Mouse (Mus musculus) urinary bladder, postnatal 10 days (tissue): ENCODE measurements around the gene Cdc6.

Source experiments
- DNase-seq: peaks from one replicate; pipeline ENCODE4 v3.0.0; 2022; ENCODE audit warnings: low spot score

Cdc6 gene

DNA sequence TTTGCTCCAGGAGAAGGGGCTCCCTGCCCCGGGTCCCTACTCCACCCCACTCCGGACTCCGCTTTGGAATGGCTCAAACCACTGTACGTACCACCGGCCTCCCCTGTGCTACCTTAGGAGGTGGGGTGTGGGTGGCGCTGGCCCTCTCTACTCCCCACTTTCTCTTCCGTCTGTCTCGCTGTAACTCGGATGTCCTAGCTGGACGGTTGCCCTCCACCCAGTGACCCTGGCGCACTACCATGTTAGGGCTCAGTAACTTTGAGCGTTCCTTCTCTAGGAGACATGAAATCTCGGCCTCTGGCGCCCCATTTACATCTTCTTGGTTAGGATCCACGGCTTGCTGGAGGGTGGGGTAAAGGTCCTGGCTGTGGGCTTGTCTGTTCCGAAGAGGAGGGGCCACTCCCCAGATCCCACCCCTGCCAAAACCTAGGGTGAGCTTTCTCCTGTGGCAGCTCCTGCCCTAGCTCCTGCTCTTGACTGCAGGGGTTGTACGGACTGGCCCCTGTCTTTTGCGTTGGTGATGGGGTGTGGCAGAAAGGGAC, 53.5 kb downstream of the Cdc6 start:
- no peak for DNase-seq

GRCm38 (mm10) chr11:98961766-98962165, 54.2 kb downstream of the Cdc6 start:
- DNase-seq = no peak

GRCm38 (mm10) chr11:98962421-98963095, 55.0 kb downstream of the Cdc6 start:
- no peak for DNase-seq

GRCm38 (mm10) chr11:98963191-98964021, 55.8 kb downstream of the Cdc6 start:
- no peak for DNase-seq

- DNase-seq = no peak
These were observed 56.6 kb downstream of the Cdc6 start for GRCm38 (mm10) chr11:98964201-98964615.

DNA sequence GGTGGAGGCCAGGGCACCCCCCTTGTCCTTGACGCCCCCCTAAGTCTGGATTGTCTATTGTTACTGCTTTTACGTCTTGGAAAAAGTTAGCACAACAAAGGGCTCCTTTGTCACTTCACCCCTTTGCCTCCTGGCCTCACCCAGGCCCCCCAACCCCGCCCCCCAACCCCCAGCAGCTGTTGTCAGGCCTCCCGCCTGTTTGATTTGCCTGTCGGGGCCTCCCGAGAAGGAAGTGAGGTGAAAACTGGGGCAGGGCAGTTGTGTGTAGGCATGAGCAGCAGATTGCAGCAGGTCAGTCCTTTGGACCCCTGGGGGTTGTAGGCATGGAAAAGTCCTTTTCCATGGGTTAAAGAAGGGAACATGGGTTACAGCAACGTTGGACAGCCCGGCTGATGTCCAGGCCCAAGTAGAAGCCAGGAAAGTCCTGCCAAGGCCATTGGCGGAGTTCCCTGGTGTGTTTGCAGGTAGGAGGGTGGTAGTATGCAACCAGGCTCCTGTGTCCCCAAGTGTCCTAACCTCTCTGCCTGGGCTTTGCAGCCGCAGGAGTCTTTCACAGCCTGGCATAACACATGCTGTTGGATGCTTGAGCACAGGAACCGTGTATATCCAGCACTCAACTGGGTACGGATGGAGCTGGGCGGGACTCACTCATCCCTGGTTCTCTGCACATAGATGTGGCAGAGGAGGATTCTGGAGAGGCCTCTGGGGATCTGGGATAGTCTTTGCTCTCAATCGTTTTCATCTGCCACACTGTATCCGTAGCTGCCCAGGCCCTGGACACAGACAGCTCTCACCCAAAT, 57.2 kb downstream of the Cdc6 start:
- no peak for DNase-seq

GRCm38 (mm10) chr11:98965416-98966077, 57.9 kb downstream of the Cdc6 start:
- no peak for DNase-seq

DNA sequence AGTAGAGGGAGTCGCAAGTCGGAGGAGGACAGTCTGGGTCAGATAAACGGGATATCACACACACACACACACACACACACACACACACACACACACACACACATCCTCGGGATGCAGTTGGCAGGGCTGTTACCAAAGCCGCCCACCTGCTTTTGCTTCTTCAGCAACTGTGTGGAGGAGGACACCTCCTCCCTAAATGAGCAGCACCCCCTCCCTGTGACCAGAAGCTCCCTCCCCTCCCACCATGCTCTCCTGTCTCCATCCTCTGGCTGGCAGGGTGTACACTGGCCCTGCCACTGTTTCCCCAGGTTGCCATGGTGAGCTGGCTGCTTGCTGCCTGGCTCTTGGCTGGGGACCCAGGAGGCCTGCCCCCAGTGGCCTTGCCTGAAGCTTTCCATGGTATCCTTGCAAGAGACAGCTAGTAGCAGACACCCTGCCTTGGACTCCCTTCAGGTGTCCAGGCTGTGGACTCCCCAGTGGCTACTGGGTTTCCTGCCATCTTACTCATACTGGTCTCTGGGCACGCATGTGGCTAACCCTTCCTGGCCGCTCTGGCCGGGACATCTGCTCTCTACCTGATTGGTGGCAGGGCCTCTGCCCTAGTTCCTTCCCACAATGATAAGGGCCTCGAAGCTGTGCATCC, 59.0 kb downstream of the Cdc6 start:
- no peak for DNase-seq

DNA sequence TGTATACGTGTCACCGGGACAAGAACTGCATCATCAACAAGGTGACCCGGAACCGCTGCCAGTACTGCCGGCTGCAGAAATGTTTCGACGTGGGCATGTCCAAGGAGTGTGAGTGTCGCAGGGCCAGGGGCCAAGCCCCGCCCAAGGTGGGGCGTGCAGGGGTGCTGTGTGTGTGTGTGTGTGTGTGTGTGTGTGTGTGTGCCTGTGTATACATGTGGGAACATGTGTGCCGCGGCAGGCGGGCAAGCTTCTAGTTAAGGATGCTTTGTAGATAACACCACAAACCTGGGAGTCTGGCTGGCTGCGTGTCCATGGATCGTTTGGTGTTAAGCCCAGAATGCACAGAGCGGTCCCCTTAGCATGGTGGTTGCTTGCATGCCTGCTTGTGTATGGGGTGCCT, 60.5 kb downstream of the Cdc6 start:
- no peak for DNase-seq

- DNase-seq = no peak
These were observed 61.3 kb downstream of the Cdc6 start for GRCm38 (mm10) chr11:98968716-98969495.

GRCm38 (mm10) chr11:98969496-98969927, 61.9 kb downstream of the Cdc6 start:
- no peak for DNase-seq

DNA sequence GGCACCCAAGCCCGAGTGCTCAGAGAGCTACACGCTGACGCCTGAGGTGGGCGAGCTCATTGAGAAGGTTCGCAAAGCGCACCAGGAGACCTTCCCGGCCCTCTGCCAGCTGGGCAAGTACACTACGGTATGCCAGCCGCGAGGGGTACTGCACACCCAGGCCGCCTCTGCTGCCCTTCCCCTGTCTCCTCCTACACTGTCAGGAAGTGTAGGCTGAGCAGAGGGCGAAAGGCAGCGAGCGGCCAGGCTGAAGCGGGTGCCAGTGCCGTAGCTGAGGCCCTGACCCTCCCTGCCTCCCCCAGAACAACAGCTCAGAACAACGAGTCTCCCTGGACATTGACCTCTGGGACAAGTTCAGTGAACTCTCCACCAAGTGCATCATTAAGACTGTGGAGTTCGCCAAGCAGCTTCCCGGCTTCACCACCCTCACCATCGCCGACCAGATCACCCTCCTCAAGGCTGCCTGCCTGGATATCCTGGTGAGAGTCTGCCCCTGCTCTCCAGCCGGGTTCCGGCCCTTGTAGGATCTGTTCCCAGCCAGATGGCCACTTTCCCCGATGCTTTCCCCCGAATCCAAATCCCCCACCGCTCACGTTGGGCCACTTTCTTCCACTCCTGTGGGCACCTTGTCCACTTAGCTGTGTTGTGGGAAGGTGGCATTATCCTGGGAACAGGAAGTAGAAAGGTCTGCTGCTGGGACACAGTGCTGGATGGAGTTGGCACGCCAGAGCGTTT, 62.8 kb downstream of the Cdc6 start:
- no peak for DNase-seq

DNA sequence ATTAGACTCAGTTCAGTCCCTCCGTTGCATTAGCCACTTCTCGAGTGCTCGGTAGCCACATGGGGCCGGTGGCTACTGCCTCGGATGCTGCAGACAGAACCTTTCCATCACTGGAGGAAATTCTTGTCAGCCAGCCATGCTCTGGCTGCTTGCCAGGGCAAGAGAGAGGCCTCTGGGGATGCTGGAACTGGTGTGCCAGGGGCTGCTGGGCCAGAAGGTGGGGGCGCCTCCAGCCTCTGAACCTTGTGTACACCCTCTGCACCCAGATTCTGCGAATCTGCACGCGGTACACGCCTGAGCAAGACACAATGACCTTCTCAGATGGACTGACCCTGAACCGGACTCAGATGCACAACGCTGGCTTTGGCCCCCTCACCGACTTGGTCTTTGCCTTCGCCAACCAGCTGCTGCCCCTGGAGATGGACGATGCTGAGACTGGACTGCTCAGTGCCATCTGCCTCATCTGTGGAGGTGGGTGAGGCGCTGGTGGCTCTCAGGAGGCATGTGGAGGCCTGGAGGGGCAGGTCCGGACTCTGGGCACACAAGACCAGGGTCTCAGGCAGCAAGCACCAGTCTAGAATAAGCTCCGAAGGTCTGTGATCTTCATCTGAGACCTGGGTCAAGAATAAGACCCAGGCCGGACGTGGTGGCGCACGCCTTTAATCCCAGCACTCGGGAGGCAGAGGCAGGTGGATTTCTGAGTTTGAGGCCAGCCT, 63.9 kb downstream of the Cdc6 start:
- no peak for DNase-seq

DNA sequence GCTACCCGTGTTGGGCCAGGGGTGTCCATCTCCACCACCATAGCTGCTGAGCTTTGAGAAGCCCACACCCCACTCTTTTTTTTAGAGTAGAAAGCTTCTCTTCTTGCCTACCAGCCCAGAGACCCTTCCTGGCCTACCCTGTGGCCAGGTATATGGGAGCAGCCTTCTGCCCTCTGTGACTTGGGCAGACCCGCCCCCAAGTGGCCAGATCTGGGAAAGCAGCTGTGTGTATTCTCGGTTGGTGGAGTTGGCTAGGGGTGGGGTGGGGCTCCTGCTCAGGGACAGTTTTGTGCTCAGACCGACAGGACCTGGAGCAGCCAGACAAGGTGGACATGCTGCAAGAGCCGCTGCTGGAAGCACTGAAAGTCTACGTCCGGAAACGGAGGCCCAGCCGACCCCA, 64.6 kb downstream of the Cdc6 start:
- no peak for DNase-seq

GRCm38 (mm10) chr11:98972801-98973360, 65.3 kb downstream of the Cdc6 start:
- DNase-seq = no peak
